Mouse (Mus musculus) ES-Bruce4 (cell line): ENCODE data around the gene Abhd16a. TPM values are rescaled to one million over a fixed set of nuclear protein-coding genes. Genes with fewer than 3 reads are reported as not detected.

ENCODE experiments used
- H3K27ac ChIP-seq: 2 replicates; pipeline ENCODE4 v1.5.1; 2012; ENCODE audit warnings: low read length, inconsistent platforms; ENCODE audit not compliant: insufficient read depth
- H3K27me3 ChIP-seq: 2 replicates; pipeline ENCODE4 v1.6.1; 2012; ENCODE audit warnings: mild to moderate bottlenecking, low read length, inconsistent platforms; ENCODE audit not compliant: control insufficient read depth, poor library complexity, insufficient read depth, severe bottlenecking
- H3K36me3 ChIP-seq: 2 replicates; pipeline ENCODE4 v1.6.1; 2012; ENCODE audit warnings: inconsistent platforms, mild to moderate bottlenecking, low read length, moderate library complexity; ENCODE audit not compliant: control insufficient read depth, poor library complexity, insufficient read depth, severe bottlenecking
- H3K4me1 ChIP-seq: one replicate; pipeline ENCODE4 v1.8.1; 2011; ENCODE audit warnings: low read length; ENCODE audit not compliant: control insufficient read depth, insufficient read depth
- H3K4me3 ChIP-seq: 2 replicates; pipeline ENCODE4 v1.5.1; 2011; ENCODE audit warnings: low read depth, mild to moderate bottlenecking, low read length
- H3K9ac ChIP-seq: 2 replicates; pipeline ENCODE4 v1.6.1; 2012; ENCODE audit warnings: low read depth, mild to moderate bottlenecking, inconsistent platforms; ENCODE audit not compliant: poor library complexity, severe bottlenecking
- H3K9me3 ChIP-seq: replicated peaks from 2 replicates; pipeline ENCODE4 v1.6.1; 2012; ENCODE audit warnings: mild to moderate bottlenecking, low read length, inconsistent platforms; ENCODE audit not compliant: control insufficient read depth, poor library complexity, insufficient read depth, severe bottlenecking
- CTCF ChIP-seq: IDR thresholded peaks from one replicate; pipeline ENCODE4 v1.8.1; 2011; ENCODE audit warnings: low read depth, low read length
- EP300 ChIP-seq: IDR thresholded peaks from 2 replicates; pipeline ENCODE4 v1.6.1; 2011; ENCODE audit warnings: low read depth, low read length; ENCODE audit not compliant: insufficient read depth
- POLR2A ChIP-seq: IDR thresholded peaks from one replicate; pipeline ENCODE4 v1.8.1; 2011; ENCODE audit warnings: low read length; ENCODE audit not compliant: insufficient read depth
- polyA plus RNA-seq: library from polyadenylated mRNA; stranded (reverse); fragments of >200 nt; gene quantifications from 2 replicates; pipeline ENCODE4 v1.2.4, GENCODE M21; 2011; ENCODE audit warnings: low read depth; ENCODE audit not compliant: missing spikeins, insufficient read depth, insufficient read length

The Abhd16a gene
- polyA plus RNA-seq, 1 experiment = 12.7 TPM

DNA sequence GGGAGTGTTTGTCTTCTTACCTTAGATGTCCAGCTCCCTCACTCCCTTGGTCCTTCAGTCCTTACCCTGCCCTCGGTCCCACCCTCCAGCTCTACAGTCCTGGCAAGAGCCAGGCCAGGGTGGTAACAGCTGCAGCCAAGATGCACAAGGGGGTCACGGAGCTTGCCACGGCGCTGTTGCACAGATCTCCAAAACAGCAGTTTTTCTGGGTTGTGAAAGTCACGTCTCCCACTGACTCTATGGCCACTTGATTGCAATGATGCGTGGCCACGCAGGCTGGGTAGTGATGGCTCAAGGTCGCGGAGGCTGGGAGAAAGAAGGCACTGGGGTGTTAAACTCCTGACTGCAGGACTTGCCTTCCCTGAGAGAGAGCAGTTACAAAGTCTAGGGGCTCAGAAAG is 17.6 kb upstream of the Abhd16a start:
- H3K9ac ChIP-seq = no peak overlapping the region
- H3K9me3 ChIP-seq = no peaks in the 10 kb centered on the region
- no peaks in the 10 kb centered on the region for H3K36me3 ChIP-seq
- H3K4me3 ChIP-seq = no peak overlapping the region
- H3K27me3 ChIP-seq = no peaks in the 10 kb centered on the region
- H3K27ac ChIP-seq = no peak overlapping the region
- peaks cover 5% of the 10 kb centered on the region for H3K4me1 ChIP-seq
- TF ChIP-seq EP300 (no peak), POLR2A (no peak), CTCF (no peak)

DNA sequence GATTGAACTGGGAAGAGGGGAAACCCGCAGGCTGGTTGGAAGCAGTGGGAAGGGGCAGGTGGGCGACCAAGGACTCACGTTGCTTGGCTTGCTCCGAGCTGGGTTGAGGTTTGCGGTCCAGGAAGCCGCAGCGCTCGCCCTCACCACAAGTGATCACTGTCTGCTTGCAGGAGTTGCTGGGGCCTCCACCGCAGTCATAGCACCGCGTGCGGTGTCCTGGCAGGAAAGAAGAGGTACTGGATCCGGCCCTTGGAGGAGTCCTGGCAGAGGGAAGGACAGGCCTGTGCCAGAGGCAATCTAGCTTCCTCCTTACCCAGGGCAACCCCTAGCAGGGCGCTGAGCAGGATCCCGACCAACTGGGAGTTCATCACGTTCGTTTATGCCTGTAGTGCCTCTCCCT is 15.0 kb upstream of the Abhd16a start:
- Histone ChIP-seq H3K36me3 (no peaks in the 10 kb centered on the region), H3K9ac (peak overlapping the region; percentile 43), H3K27ac (no peak overlapping the region), H3K9me3 (no peaks in the 10 kb centered on the region), H3K4me1 (peaks cover 7% of the 10 kb centered on the region), H3K4me3 (peak overlapping the region; percentile 31), H3K27me3 (no peaks in the 10 kb centered on the region)
- TF ChIP-seq CTCF = no peak
- no peak for TF ChIP-seq POLR2A
- no peak for TF ChIP-seq EP300

DNA sequence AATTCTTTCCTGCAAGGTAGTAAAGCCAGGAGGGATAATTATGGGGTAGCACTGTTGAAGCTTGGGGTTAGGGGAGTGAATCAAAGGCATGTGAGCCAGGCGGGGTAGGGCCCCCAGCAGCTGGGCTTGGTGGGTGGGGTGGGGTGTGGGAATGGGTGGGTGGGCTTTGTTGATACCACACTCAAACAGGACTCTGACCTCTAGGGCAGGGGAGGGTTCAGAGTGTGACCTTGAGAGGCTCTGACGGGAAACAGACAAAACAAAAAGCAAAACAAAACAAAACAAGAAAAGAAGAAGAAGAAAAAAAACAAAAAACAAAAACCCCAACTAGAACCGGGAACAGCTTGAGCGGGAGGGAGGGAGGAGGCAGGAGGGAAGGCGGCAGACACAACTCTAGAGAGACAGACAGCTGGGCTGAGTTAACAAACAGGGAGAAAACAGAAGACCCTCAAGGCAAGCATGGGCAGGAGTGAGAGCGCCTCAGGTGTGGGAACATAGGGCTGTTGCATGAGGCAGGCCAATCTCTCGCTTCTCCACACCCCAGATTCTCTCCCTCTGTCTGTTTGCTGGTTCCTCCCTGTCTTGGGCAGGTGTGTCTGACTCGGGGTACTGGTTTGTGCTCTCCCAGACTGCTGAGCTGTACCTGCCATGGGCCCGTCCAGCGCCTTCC is 12.4 kb upstream of the Abhd16a start, which contains the start of gene Ly6g6e:
Gene Ly6g6e (plus strand): TSS at position 396 of the 670 bp plus-strand sequence.
- Histone ChIP-seq H3K9ac (peak within 1 kb of the TSS; percentile 58), H3K4me3 (peak within 1 kb of the TSS; percentile 57), H3K36me3 (no peaks in the 10 kb centered on the region), H3K27me3 (no peaks in the 10 kb centered on the region), H3K4me1 (peaks cover 3% of the 10 kb centered on the region), H3K9me3 (no peaks in the 10 kb centered on the region), H3K27ac (peak within 1 kb of the TSS; percentile 85)
- peak; percentile 83 for TF ChIP-seq EP300
- TF ChIP-seq CTCF = no peak

DNA sequence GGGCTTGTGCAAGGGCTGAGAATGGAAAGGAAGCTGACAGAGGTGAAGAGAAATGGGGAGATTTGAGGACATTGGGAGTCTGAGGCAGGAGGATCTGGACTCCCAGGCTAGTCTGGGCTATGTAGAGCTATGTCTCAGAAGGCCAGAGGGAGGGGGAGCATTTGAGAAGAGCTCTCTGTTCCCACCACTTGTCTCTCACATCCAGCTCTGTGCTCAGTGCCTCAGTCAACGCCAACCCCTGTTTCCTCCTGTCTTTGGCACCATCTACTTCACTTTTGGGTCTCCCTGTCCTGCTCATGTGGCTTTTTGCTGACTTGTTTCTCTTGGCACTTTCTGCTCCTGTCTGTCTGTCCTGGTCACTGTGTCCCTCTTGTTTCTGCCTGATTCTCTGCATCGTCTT is 11.8 kb upstream of the Abhd16a start:
- Histone ChIP-seq H3K4me3 (peak overlapping the region; percentile 41), H3K36me3 (no peaks in the 10 kb centered on the region), H3K27me3 (no peaks in the 10 kb centered on the region), H3K9me3 (no peaks in the 10 kb centered on the region), H3K4me1 (peaks cover 2% of the 10 kb centered on the region), H3K9ac (peak overlapping the region; percentile 58), H3K27ac (peak overlapping the region; percentile 64)
- TF ChIP-seq EP300 = no peak
- no peak for TF ChIP-seq CTCF
- no peak for TF ChIP-seq POLR2A

DNA sequence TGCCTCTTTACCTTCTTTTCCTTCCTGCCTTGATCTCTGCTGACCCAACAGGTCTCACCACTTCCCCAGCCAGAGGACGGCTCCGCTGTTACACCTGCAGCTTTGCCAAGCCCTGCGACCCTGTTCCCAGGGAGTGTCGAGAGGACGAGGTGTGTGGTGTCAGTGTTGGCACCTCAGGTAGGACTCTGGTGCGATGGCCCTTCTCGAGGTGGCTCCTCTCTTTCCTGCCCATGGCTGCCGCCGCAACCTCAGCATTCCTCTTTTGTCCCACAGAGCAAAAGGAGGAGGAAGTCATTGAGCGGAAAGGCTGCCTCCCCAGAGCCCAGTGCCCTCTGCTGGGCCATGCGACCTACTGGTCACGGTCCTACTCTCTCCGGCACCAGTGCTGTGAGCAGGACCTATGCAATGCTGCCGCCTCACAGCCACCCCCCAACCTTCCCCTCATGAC is 11.3 kb upstream of the Abhd16a start, which contains the start of gene Ly6g6d:
Gene Ly6g6d (minus strand): TSS at position 280 of the 448 bp plus-strand sequence.
- no peak for TF ChIP-seq POLR2A
- no peak for TF ChIP-seq EP300
- peak; percentile 34 for TF ChIP-seq CTCF
- Histone ChIP-seq H3K4me3 (peak within 1 kb of the TSS; percentile 57), H3K4me1 (peaks cover 2% of the 10 kb centered on the region), H3K9ac (peak within 1 kb of the TSS; percentile 58), H3K9me3 (no peaks in the 10 kb centered on the region), H3K27me3 (no peaks in the 10 kb centered on the region), H3K36me3 (no peaks in the 10 kb centered on the region), H3K27ac (peak within 1 kb of the TSS; percentile 85)

DNA sequence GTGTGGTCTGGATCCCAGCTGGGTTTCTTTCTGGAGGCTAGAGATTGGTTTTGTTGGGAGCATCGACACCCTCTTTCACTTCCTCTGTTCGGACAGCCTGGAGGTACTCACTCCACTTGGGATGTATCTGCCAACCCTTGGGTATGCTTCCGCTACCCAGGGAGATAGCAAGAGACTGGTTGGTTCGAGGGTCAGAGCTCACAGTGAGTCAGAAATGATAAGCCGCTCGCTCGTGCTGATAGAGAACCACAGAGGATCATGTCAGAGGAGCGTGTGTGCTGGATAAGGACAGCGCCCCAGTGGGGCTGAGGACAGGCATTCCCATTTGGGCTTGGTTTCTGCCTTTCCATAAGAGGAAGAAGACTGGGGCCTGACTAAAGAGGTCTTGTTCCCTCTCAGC is 9.3 kb upstream of the Abhd16a start:
- Histone ChIP-seq H3K4me1 (peaks cover 2% of the 10 kb centered on the region), H3K9me3 (no peaks in the 10 kb centered on the region), H3K36me3 (no peaks in the 10 kb centered on the region), H3K27me3 (no peaks in the 10 kb centered on the region), H3K9ac (no peak overlapping the region), H3K4me3 (no peak overlapping the region), H3K27ac (no peak overlapping the region)
- TF ChIP-seq CTCF (no peak), POLR2A (no peak), EP300 (no peak)
